Mouse (Mus musculus) macrophage (primary cell): ENCODE results near the gene Eif1ax. TPM values are rescaled to one million over a fixed set of nuclear protein-coding genes. Genes with fewer than 3 reads are reported as not detected.

Experiments used
- polyA plus RNA-seq: library from polyadenylated mRNA; stranded (reverse); fragments of 250-400 nt; gene quantifications from 3 replicates; pipeline ENCODE4 v1.2.4, GENCODE M21; 2018; ENCODE audit warnings: inconsistent platforms

Eif1ax gene
- polyA plus RNA-seq, 1 experiment from 2014 or later, result 18.6 TPM

Other genes with a start within 250 kb of the Eif1ax start
- gene Rps6ka3, start 161.9 kb upstream of the Eif1ax start, polyA plus RNA-seq, result 46.7 to 70.2 TPM (median 60.8 TPM) in 3 replicates
- gene Map7d2, start 42.4 kb downstream of the Eif1ax start, polyA plus RNA-seq, result not detected in 3 replicates
- 4.3 to 6.8 TPM (median 6.0 TPM) in 3 replicates for gene Bclaf3, start 154.5 kb downstream of the Eif1ax start, polyA plus RNA-seq